Mouse (Mus musculus) left cerebral cortex, postnatal 36 days (tissue): ENCODE measurements around the gene Sema5b. TPM values are rescaled to one million over a fixed set of nuclear protein-coding genes. Genes with fewer than 3 reads are reported as not detected.
A peak's percentile ranks its signal among the peaks of the same experiment; 100 is the strongest.

ENCODE experiments used
- DNase-seq, 2 experiments: peaks; one replicate each; pipeline ENCODE4 v3.0.0; 2021 to 2022; ENCODE audit warnings: low spot score in 2 of 2, mixed read lengths in 1 of 2
- intact Hi-C: fragments of 180-260 bp; cut with DNase I; formaldehyde crosslinking; loops from one replicate; pipeline ENCODE4 v1.15.1; 2025
- total RNA-seq, 2 experiments: library from RNA; stranded (reverse); gene quantifications; 2 replicates each; pipeline ENCODE4 v1.2.3; 2021

Sema5b gene
- total RNA-seq, 2 experiments from 2014 or later = 12.7 to 20.4 TPM

- intact Hi-C loops = loop anchor here (10.0 kb wide), 1 partner anchor 199 kb away; no protein-coding TSS in a partner anchor
- DNase-seq = no peak
These were observed 83.0 kb downstream of the Sema5b start for GRCm38 (mm10) chr16:35623986-35624385.

DNA sequence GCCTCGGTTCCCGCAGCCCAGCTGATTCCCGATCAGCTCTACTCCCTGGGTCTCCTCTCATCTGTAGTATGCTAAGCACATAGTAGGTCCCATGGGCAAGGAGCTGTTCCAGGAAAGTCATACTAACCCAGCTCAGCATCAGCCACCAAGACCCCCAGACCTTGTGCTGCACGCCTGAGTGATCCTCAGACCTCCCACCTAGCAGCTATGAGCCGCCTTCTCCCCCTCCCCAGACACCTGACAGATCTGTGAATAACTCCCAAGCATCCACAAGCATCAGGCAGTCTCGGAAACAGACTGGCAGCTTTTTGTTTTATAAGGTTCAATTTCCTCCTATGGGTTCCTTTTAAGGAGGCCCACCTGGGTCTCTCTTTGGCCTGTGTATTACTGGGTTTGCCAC is 83.9 kb downstream of the Sema5b start:
- no peak for DNase-seq
- intact Hi-C loops = loop anchor here (10.0 kb wide), 1 partner anchor 200 kb away; no protein-coding TSS in a partner anchor

- no peak for DNase-seq
- intact Hi-C loops = loop anchor here (10.0 kb wide), 1 partner anchor 201 kb away; no protein-coding TSS in a partner anchor
These were observed 84.5 kb downstream of the Sema5b start for GRCm38 (mm10) chr16:35625286-35626020.

GRCm38 (mm10) chr16:35627992-35628607 is 87.2 kb downstream of the Sema5b start:
- intact Hi-C loops = loop anchor here (2.0 to 10.0 kb wide), 2 partner anchors 87 to 203 kb away; partner anchors contain the start of gene Sema5b
- DNase-seq = peak; percentile 63 to 66

- intact Hi-C loops = loop anchor here (5.0 kb wide), 1 partner anchor 313 kb away; no protein-coding TSS in a partner anchor
- no peak for DNase-seq
These were observed 89.7 kb downstream of the Sema5b start for GRCm38 (mm10) chr16:35630470-35631183.

GRCm38 (mm10) chr16:35633058-35633457 is 92.1 kb downstream of the Sema5b start:
- intact Hi-C loops = loop anchor here (5.0 kb wide), 1 partner anchor 316 kb away; no protein-coding TSS in a partner anchor
- DNase-seq = no peak

DNA sequence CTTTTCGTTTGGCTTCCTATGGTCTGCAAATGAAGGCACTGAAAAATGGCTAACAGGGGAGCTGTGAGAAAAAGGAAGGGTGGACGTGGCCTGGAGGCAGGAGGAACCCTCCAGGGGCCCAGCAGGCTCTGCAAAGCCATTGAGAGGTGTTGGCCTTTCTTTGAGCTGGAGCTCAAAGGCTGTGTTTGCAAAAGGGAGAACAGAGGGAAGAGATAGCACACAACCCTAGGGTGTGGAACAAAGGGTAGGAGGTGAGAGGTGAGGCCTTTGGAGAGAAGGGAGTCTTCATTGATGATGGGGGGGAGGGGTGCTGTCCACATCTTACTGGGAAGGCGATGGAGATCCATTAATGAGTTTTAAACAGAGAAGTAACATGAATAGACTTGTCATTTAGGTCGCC is 94.0 kb downstream of the Sema5b start:
- intact Hi-C loops = loop anchor here (5.0 kb wide), 1 partner anchor 318 kb away; no protein-coding TSS in a partner anchor
- no peak for DNase-seq

GRCm38 (mm10) chr16:35639505-35639904 is 98.6 kb downstream of the Sema5b start:
- no peak for DNase-seq
- intact Hi-C loops = no loop called here

DNA sequence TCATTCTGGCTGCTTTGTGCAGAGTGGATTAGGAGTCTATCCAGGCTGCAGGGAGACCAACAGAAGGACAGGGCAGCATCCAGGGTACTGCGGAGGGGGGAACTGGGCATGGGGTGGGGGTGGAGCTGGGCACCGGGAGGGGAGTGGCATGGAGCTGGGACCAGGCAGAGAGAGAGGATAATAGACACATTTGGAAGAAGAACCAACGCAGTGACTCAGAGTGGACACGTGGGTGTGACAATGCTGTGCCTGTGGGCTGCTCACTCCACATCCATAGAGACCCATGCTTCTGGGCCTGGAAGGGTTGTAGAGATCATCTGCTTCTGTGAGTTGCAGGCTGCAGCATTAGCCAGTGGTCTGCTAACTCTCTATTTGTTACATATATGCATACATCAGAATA is 107.9 kb downstream of the Sema5b start:
- intact Hi-C loops = no loop called here
- no peak for DNase-seq

DNA sequence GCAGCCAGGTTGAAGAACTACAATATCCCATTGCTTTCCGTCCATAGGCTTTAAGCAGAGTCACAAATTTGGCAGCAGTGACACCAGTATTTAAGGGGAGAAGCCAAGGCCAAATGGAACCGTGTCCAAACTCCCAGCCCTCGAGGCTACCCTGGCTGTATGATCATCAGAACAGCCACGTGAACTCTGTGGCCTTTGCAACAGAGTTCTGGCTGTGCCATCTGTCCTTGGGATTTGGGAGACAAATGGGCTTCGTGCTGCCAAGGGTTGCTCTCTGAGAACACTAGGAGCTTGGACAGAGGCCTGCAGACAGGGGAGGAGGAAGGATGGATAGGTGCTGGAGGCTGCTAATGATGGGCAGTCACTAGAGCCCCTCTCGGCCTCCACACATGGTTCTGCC is 111.3 kb downstream of the Sema5b start:
- DNase-seq = no peak
- intact Hi-C loops = no loop called here

DNA sequence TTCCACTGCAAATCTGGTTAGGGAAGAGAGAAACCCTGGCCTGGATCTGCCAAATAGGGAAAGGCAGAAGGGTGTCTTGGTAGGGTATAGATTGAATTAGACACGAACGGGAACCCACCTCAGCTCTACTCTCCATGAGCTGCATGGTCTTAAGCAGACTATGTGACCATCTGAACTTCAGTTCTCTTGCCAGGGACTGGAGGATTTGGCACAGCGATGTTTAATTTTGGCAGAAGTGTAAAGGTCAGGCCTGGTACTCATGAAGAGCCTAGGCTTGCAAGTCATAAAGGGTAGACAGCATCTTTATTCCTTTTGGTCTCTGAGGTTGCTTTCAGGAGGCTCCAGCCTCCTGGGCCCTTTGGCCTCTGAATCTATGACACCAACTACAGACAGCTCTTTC is 111.8 kb downstream of the Sema5b start:
- intact Hi-C loops = no loop called here
- DNase-seq = no peak

DNA sequence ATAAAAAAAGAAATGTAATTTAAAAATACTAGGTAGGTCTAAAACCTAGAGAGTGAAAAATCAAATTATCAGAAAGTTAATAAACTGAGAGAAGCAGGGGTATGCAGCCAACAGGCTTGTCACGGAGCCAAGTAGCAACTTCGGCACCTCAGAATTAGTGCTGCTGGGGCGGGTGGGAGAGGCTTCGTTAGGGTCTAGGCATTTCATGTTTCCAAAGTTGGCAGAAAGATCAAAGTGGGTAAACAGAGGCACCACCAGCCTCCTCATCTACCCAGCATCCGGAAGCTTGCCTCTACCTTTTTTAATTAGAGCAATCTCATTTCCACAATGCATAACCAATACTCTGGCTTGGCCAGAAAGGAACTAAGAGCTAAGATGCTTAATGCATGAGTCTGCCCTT is 113.0 kb downstream of the Sema5b start:
- no peak for DNase-seq
- intact Hi-C loops = no loop called here

DNA sequence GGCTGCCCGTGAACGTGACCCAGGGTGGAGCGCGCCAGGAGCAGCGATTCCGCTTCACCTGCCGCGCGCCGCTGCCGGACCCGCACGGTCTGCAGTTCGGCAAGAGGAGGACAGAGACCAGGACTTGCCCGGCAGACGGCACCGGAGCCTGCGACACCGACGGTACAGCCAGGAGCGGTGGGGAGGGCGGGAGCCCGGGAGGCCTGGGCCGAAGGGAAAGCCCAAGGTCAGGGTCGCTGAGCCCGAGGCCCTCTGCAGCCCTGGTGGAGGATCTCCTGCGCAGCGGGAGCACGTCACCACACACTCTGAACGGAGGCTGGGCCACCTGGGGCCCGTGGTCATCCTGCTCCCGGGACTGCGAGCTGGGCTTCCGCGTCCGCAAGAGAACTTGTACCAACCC is 119.3 kb downstream of the Sema5b start:
- DNase-seq = no peak
- intact Hi-C loops = no loop called here

GRCm38 (mm10) chr16:35663831-35664414 is 123.0 kb downstream of the Sema5b start:
- intact Hi-C loops = no loop called here
- DNase-seq = no peak

GRCm38 (mm10) chr16:35664847-35665246 is 123.9 kb downstream of the Sema5b start:
- no peak for DNase-seq
- intact Hi-C loops = no loop called here

DNA sequence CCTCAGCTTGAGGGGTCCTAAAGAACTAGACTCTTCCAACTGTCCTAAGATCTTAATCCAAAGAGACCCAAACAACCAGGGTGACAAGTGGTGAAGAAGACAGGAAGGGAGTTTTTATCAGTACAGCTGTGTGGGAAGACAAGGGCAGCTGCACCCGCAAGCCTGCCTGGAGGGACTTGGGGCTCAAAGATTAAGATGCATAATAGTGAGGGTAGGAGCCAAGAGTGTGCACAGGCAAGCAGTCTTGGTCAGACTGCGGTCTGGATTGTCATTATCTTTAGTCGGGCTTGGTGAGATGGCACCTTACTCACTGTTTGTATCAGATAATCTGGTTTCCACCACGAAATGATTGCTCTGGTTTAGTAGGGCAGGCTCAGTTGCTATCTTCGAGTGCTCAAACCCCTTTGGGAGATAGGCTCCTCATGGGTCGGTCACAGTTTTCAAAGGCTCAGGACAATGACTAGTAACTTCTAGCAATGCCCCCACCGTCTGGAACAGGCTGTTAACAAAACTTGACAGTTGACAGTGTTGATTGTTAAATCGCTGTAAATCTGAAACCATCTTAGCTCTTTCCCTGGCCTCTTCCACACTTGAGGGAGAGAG is 136.7 kb downstream of the Sema5b start:
- no peak for DNase-seq
- intact Hi-C loops = no loop called here

DNA sequence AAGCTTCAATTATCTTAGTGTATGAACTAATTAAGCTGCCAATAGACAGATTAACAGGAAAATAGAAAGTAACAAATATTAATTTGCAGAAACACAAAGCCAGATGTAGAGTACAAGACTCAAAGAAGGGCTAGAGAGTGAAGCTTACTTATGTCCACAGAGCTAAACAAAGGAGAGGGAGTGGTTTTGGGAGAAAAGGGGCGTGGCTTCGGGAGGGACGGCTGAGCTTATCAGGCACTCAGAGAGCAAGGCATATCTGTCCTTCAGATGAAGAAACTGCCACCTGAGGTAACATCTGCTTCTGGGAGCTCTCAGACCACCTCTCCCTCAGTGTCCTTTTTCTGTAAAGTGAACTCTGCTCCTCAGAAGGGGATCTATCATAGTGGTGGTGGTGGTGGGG is 137.5 kb downstream of the Sema5b start:
- intact Hi-C loops = no loop called here

GRCm38 (mm10) chr16:35681327-35682108 is 140.6 kb downstream of the Sema5b start:
- DNase-seq = no peak
- intact Hi-C loops = no loop called here

More for the DNA sequence above, 137.5 kb downstream of the Sema5b start:
- DNase-seq = no peak

DNA sequence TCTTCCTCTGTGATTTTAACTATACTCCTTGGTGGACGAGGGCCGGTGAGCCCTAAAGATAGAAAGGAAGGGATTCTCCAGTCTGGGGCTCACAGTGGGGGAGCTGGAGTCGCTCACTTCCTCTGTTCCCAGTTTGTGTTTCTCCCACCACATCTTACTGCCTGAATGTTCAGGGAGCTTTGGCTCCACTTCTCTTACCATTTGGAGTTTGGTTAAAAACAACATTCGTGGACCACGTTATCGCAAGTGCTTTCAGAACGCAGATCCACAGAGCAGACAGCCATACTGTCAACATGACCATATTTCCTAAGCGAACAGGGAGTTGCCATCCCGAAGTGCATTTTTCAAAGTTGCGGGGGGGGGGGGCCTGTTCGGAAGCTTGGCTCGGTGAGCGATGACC is 144.1 kb downstream of the Sema5b start:
- intact Hi-C loops = no loop called here

More for the DNA sequence above, 144.1 kb downstream of the Sema5b start:
- no peak for DNase-seq
